Comparison of ENCODE assay signal across 9 mouse cellular contexts in the genomic region with DNA sequence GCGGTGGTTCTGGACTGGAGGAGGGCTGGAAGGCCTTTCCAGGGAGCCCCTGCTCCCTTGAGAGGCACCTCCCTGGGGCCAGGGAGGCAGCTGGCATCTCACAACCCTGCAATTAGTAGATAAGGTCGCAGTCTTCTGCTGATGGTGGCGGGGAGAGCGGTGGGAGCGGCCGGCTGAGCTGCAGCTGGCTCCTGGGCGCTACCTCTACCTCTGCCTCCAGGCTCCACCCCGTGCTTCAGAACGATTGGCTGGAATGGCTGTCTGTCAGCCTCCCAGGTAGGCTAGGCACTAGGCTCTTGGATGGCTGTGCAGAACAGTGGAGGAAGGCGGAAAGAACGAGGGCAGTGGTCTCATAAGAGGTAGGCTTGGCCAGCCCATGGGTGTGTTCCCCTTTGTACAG. TPM values are rescaled to one million over a fixed set of nuclear protein-coding genes. Genes with fewer than 3 reads are reported as not detected.
DNase-seq lines count a peak whose midpoint lies in the region; ATAC-seq and TF ChIP-seq lines count a peak whose summit lies in the region.
"Had no signal": no experiment of that assay in that cellular context is flagged by ENCODE, and none has a peak within 500 bp of the region (broad histone marks: within the 10 kb centered on the region; RNA-seq: fewer than 3 reads in every experiment).

No protein-coding gene starts in this region.

- DNase-seq in midbrain, embryonic 10.5 days (ENCODE audit: low spot score): no peak
- DNase-seq in midbrain, postnatal 0 days (ENCODE audit: low spot score): no peak
- peak; percentile 64 to 76 for DNase-seq in lung, adult 18-20 months
- peak; percentile 89 to 92 for DNase-seq in spleen, postnatal 4 days (ENCODE audit: low spot score in 2 of 2)
- DNase-seq in urinary bladder, postnatal 10 days (ENCODE audit: low spot score): no peak
- DNase-seq in adipocyte (ENCODE audit: low spot score): no peak

- TF ChIP-seq CTCF in midbrain, postnatal 0 days (IDR thresholded peaks at IDR 0.05): no peak

- no peak overlapping the region for H3K4me2 ChIP-seq in midbrain, postnatal 0 days (ENCODE audit: low read depth, low read length, poor library complexity, severe bottlenecking)
- peak overlapping the region; percentile 30 for H3K4me2 ChIP-seq in hindbrain, embryonic 13.5 days

- peaks cover 19% of the 10 kb centered on the region; the same call in 1 of the 2 replicates for H3K27me3 ChIP-seq in midbrain, embryonic 10.5 days (ENCODE audit: low read depth, poor library complexity, severe bottlenecking)
- no peaks in the 10 kb centered on the region for H3K27me3 ChIP-seq in midbrain, postnatal 0 days (ENCODE audit: insufficient read depth, low read length)
- peaks cover 7% of the 10 kb centered on the region; the same call in 1 of the 2 replicates for H3K27me3 ChIP-seq in hindbrain, embryonic 13.5 days

- ATAC-seq in midbrain, postnatal 0 days (ENCODE audit: low FRiP score): no peak
- ATAC-seq in hindbrain, embryonic 13.5 days (ENCODE audit: low FRiP score): no peak
- no peak for ATAC-seq in granulocyte monocyte progenitor cell, adult 5-6 weeks (replicated peaks; ENCODE audit: poor library complexity, severe bottlenecking)

- H3K9me3 ChIP-seq in midbrain, embryonic 10.5 days (replicated peaks): no peaks in the 10 kb centered on the region
- H3K9me3 ChIP-seq in midbrain, postnatal 0 days (ENCODE audit: low read length): no peaks in the 10 kb centered on the region
- H3K9me3 ChIP-seq in hindbrain, embryonic 13.5 days: no peaks in the 10 kb centered on the region

- peaks cover 10% of the 10 kb centered on the region; the same call in 1 of the 2 replicates for H3K36me3 ChIP-seq in midbrain, embryonic 10.5 days
- no peaks in the 10 kb centered on the region for H3K36me3 ChIP-seq in midbrain, postnatal 0 days (ENCODE audit: insufficient read depth, low read length)
- no peaks in the 10 kb centered on the region for H3K36me3 ChIP-seq in hindbrain, embryonic 13.5 days

- H3K9ac ChIP-seq in midbrain, postnatal 0 days (replicated peaks; ENCODE audit: low read length, poor library complexity, severe bottlenecking): no peak overlapping the region
- H3K9ac ChIP-seq in hindbrain, embryonic 13.5 days: peak overlapping the region; percentile 39; the same call in 1 of the 2 replicates

- peaks cover 32% of the 10 kb centered on the region for H3K4me1 ChIP-seq in midbrain, embryonic 10.5 days
- 0 out of 2 replicates have a peak, but pooled peaks cover 4% of the 10 kb centered on the region for H3K4me1 ChIP-seq in midbrain, postnatal 0 days (ENCODE audit: insufficient read depth, low read length)
- H3K4me1 ChIP-seq in hindbrain, embryonic 13.5 days (replicated peaks): peaks cover 29% of the 10 kb centered on the region

- 0 out of 2 replicates have a peak overlapping the region, but pooled peaks have one; percentile 23 for H3K27ac ChIP-seq in midbrain, embryonic 10.5 days (replicated peaks)
- no peak overlapping the region for H3K27ac ChIP-seq in midbrain, postnatal 0 days (ENCODE audit: low read depth, low read length)
- no peak overlapping the region for H3K27ac ChIP-seq in hindbrain, embryonic 13.5 days

- WGBS in midbrain, embryonic 10.5 days: 12% methylated on average over 11 of the region's 11 CpGs
- WGBS in midbrain, postnatal 0 days: 19% methylated on average over 11 of the region's 11 CpGs
- 14% methylated on average over 11 of the region's 11 CpGs for WGBS in hindbrain, embryonic 13.5 days

- 0 out of 2 replicates have a peak overlapping the region, but pooled peaks have one; percentile 9 for H3K4me3 ChIP-seq in midbrain, embryonic 10.5 days
- no peak overlapping the region for H3K4me3 ChIP-seq in midbrain, postnatal 0 days (ENCODE audit: low read depth, low read length)
- H3K4me3 ChIP-seq in hindbrain, embryonic 13.5 days: no peak overlapping the region
- H3K4me3 ChIP-seq: myocyte had no signal

RNA-seq across cellular contexts. Expression of gene Ccdc102a, which starts 18.6 kb away (rescaled TPM):
- 13.0 and 13.1 TPM in 2 replicates for polyA plus RNA-seq in midbrain, embryonic 10.5 days (2016; fragmentation: Nextera tagmentation; extraction: Ambion mirVana)
- 5.4 and 6.1 TPM in 2 replicates for total RNA-seq in midbrain, postnatal 0 days (2014; rRNA removed)
- polyA plus RNA-seq in midbrain, postnatal 0 days (2015; fragmentation: Nextera tagmentation; extraction: Ambion mirVana): 3.6 and 3.7 TPM in 2 replicates
- polyA plus RNA-seq in hindbrain, embryonic 13.5 days (2015; fragmentation: Nextera tagmentation; extraction: Ambion mirVana): 6.3 and 7.8 TPM in 2 replicates
- total RNA-seq in granulocyte monocyte progenitor cell, adult 5-6 weeks (2014; fragmentation: Nextera tagmentation): not detected in 2 replicates
- 0.34 and 1.5 TPM in 2 replicates for total RNA-seq in granulocyte monocyte progenitor cell, adult 5-6 weeks (2017)

RNA-seq across cellular contexts. Expression of gene Dok4, which starts 23.1 kb away (rescaled TPM):
- 11.3 and 14.5 TPM in 2 replicates for polyA plus RNA-seq in midbrain, embryonic 10.5 days (2016; fragmentation: Nextera tagmentation; extraction: Ambion mirVana)
- total RNA-seq in midbrain, postnatal 0 days (2014; rRNA removed): 154 and 155 TPM in 2 replicates
- 95.0 and 104 TPM in 2 replicates for polyA plus RNA-seq in midbrain, postnatal 0 days (2015; fragmentation: Nextera tagmentation; extraction: Ambion mirVana)
- polyA plus RNA-seq in hindbrain, embryonic 13.5 days (2015; fragmentation: Nextera tagmentation; extraction: Ambion mirVana): 58.0 and 59.0 TPM in 2 replicates
- not detected in 2 replicates for total RNA-seq in granulocyte monocyte progenitor cell, adult 5-6 weeks (2014; fragmentation: Nextera tagmentation)
- 0.13 and 0.62 TPM in 2 replicates for total RNA-seq in granulocyte monocyte progenitor cell, adult 5-6 weeks (2017)

RNA-seq across cellular contexts. Expression of gene Adgrg5, which starts 24.2 kb away (rescaled TPM):
- 0.36 and 0.74 TPM in 2 replicates for polyA plus RNA-seq in midbrain, embryonic 10.5 days (2016; fragmentation: Nextera tagmentation; extraction: Ambion mirVana)
- total RNA-seq in midbrain, postnatal 0 days (2014; rRNA removed): not detected in 2 replicates
- polyA plus RNA-seq in midbrain, postnatal 0 days (2015; fragmentation: Nextera tagmentation; extraction: Ambion mirVana): 0.17 and 0.21 TPM in 2 replicates
- polyA plus RNA-seq in hindbrain, embryonic 13.5 days (2015; fragmentation: Nextera tagmentation; extraction: Ambion mirVana): not detected in 2 replicates
- total RNA-seq in granulocyte monocyte progenitor cell, adult 5-6 weeks (2014; fragmentation: Nextera tagmentation): not detected in 2 replicates
- not detected in 2 replicates for total RNA-seq in granulocyte monocyte progenitor cell, adult 5-6 weeks (2017)
- polyA plus RNA-seq: myocyte had no signal

RNA-seq across cellular contexts. Expression of gene Polr2c, which starts 42.0 kb away (rescaled TPM):
- 163 and 176 TPM in 2 replicates for polyA plus RNA-seq in midbrain, embryonic 10.5 days (2016; fragmentation: Nextera tagmentation; extraction: Ambion mirVana)
- 62.5 and 70.5 TPM in 2 replicates for total RNA-seq in midbrain, postnatal 0 days (2014; rRNA removed)
- polyA plus RNA-seq in midbrain, postnatal 0 days (2015; fragmentation: Nextera tagmentation; extraction: Ambion mirVana): 93.3 and 101 TPM in 2 replicates
- polyA plus RNA-seq in hindbrain, embryonic 13.5 days (2015; fragmentation: Nextera tagmentation; extraction: Ambion mirVana): 119 and 136 TPM in 2 replicates
- 57.6 and 75.3 TPM in 2 replicates for total RNA-seq in granulocyte monocyte progenitor cell, adult 5-6 weeks (2014; fragmentation: Nextera tagmentation)
- 55.6 and 74.5 TPM in 2 replicates for total RNA-seq in granulocyte monocyte progenitor cell, adult 5-6 weeks (2017)

Comparison
In these comparisons a context has a peak if more than half of its experiments do, and no peak if none do; other contexts are left out.
1. DNase-seq: peak in lung, adult 18-20 months (2 of 2) and spleen, postnatal 4 days (2 of 2); none in midbrain, embryonic 10.5 days (single experiment), midbrain, postnatal 0 days (single experiment), urinary bladder, postnatal 10 days (single experiment) and adipocyte (single experiment).